Mouse (Mus musculus) MEL (cell line): ENCODE results near the gene Hmcn2. TPM values are rescaled to one million over a fixed set of nuclear protein-coding genes. Genes with fewer than 3 reads are reported as not detected.

Source experiments
- DNase-seq: peaks from one replicate; pipeline ENCODE4 v3.0.0; 2011; ENCODE audit warnings: low read depth, low spot score
- H3K27ac ChIP-seq: 2 replicates; pipeline ENCODE4 v1.5.1; 2012; ENCODE audit warnings: low read depth, mild to moderate bottlenecking, control low read depth, low read length, moderate library complexity; ENCODE audit not compliant: control insufficient read depth
- H3K27me3 ChIP-seq, 2 experiments: fragments of 150-350 bp in 1 of 2; sonication (generic) in 1 of 2; 2 replicates each; pipeline ENCODE4 v1.6.1; 2012; ENCODE audit warnings: low read length in 2 of 2, mild to moderate bottlenecking in 2 of 2, improper control_type of control experiment in 1 of 2, moderate library complexity in 1 of 2; ENCODE audit not compliant: insufficient read depth in 2 of 2, control insufficient read depth in 1 of 2
- H3K36me3 ChIP-seq, 2 experiments: 2 replicates each; pipeline ENCODE4 v1.6.1; 2012 to 2014; ENCODE audit warnings: low read length in 2 of 2, improper control_type of control experiment in 1 of 2, inconsistent platforms in 1 of 2, mild to moderate bottlenecking in 1 of 2; ENCODE audit not compliant: insufficient read depth in 2 of 2, control insufficient read depth in 1 of 2
- H3K4me1 ChIP-seq, 2 experiments: fragments of 150-350 bp in 1 of 2; sonication (generic) in 1 of 2; 2 replicates each; pipeline ENCODE4 v1.6.1; 2012; ENCODE audit warnings: low read length in 2 of 2, improper control_type of control experiment in 1 of 2, mild to moderate bottlenecking in 1 of 2; ENCODE audit not compliant: insufficient read depth in 2 of 2, control insufficient read depth in 1 of 2
- H3K4me3 ChIP-seq, 2 experiments: fragments of 150-350 bp in 1 of 2; sonication (generic) in 1 of 2; 2 replicates each; pipeline ENCODE4 v1.5.1; 2012; ENCODE audit warnings: low read depth in 2 of 2, low read length in 2 of 2, mild to moderate bottlenecking in 2 of 2, moderate library complexity in 2 of 2, control low read depth in 1 of 2, improper control_type of control experiment in 1 of 2; ENCODE audit not compliant: control insufficient read depth in 1 of 2, insufficient read depth in 1 of 2
- H3K79me2 ChIP-seq: 2 replicates; pipeline ENCODE4 v1.6.1; 2012; ENCODE audit warnings: mild to moderate bottlenecking, low read length, moderate library complexity; ENCODE audit not compliant: control insufficient read depth, poor library complexity, insufficient read depth
- H3K9ac ChIP-seq: 2 replicates; pipeline ENCODE4 v1.6.1; 2012; ENCODE audit warnings: low read depth, mild to moderate bottlenecking, control low read depth, low read length, moderate library complexity; ENCODE audit not compliant: control insufficient read depth, poor library complexity, severe bottlenecking
- H3K9me3 ChIP-seq: fragments of 150-350 bp; sonication (generic); replicated peaks from 2 replicates; pipeline ENCODE4 v1.6.1; 2012; ENCODE audit warnings: mild to moderate bottlenecking, low read length, improper control_type of control experiment, moderate library complexity; ENCODE audit not compliant: insufficient read depth
- BHLHE40 ChIP-seq: IDR thresholded peaks from 2 replicates; pipeline ENCODE4 v1.6.1; 2012; ENCODE audit warnings: low read depth, mild to moderate bottlenecking, inconsistent platforms, low read length, improper control_type of control experiment, borderline replicate concordance
- GABPA ChIP-seq: IDR thresholded peaks from 2 replicates; pipeline ENCODE4 v1.6.1; 2012; ENCODE audit warnings: low read depth, mild to moderate bottlenecking, inconsistent platforms, low read length, improper control_type of control experiment, moderate library complexity
- GATA1 ChIP-seq: IDR thresholded peaks from 2 replicates; pipeline ENCODE4 v1.6.1; 2011; ENCODE audit warnings: low read depth, low read length, improper control_type of control experiment
- HCFC1 ChIP-seq: IDR thresholded peaks from 2 replicates; pipeline ENCODE4 v1.6.1; 2012; ENCODE audit warnings: low read depth, mild to moderate bottlenecking, inconsistent platforms, low read length, improper control_type of control experiment, moderate library complexity
- MAFK ChIP-seq: IDR thresholded peaks from 2 replicates; pipeline ENCODE4 v1.6.1; 2011; ENCODE audit warnings: low read depth, mild to moderate bottlenecking, low read length, improper control_type of control experiment, borderline replicate concordance
- MAX ChIP-seq: IDR thresholded peaks from 2 replicates; pipeline ENCODE4 v1.6.1; 2011; ENCODE audit warnings: low read length, improper control_type of control experiment
- MAZ ChIP-seq: IDR thresholded peaks from 2 replicates; pipeline ENCODE4 v1.6.1; 2012; ENCODE audit warnings: low read depth, mild to moderate bottlenecking, inconsistent platforms, low read length, improper control_type of control experiment
- MEF2A ChIP-seq: IDR thresholded peaks from 2 replicates; pipeline ENCODE4 v1.6.1; 2014; ENCODE audit warnings: low read depth, mild to moderate bottlenecking, inconsistent platforms, low read length, improper control_type of control experiment; ENCODE audit not compliant: poor library complexity, insufficient replicate concordance, severe bottlenecking; ENCODE audit errors: extremely low read depth
- MXI1 ChIP-seq: IDR thresholded peaks from 2 replicates; pipeline ENCODE4 v1.6.1; 2011; ENCODE audit warnings: mild to moderate bottlenecking, low read depth, low read length, improper control_type of control experiment
- MYB ChIP-seq: IDR thresholded peaks from 2 replicates; pipeline ENCODE4 v1.6.1; 2011; ENCODE audit warnings: mild to moderate bottlenecking, low read depth, low read length, improper control_type of control experiment
- NELFE ChIP-seq: IDR thresholded peaks from 2 replicates; pipeline ENCODE4 v1.6.1; 2011; ENCODE audit warnings: low read depth, low read length, improper control_type of control experiment
- NRF1 ChIP-seq: IDR thresholded peaks from 2 replicates; pipeline ENCODE4 v1.6.1; 2014; ENCODE audit warnings: low read depth, mild to moderate bottlenecking, inconsistent platforms, low read length, improper control_type of control experiment, moderate library complexity; ENCODE audit not compliant: poor library complexity, insufficient read depth, severe bottlenecking
- POLR2AphosphoS2 ChIP-seq: IDR thresholded peaks from 2 replicates; pipeline ENCODE4 v1.6.1; 2011; ENCODE audit warnings: low read length, improper control_type of control experiment
- POLR2AphosphoS5 ChIP-seq: IDR thresholded peaks from 2 replicates; pipeline ENCODE4 v1.6.1; 2012; ENCODE audit warnings: low read depth, borderline replicate concordance, mild to moderate bottlenecking, inconsistent platforms, low read length, moderate library complexity, mixed read lengths
- RCOR1 ChIP-seq: IDR thresholded peaks from 2 replicates; pipeline ENCODE4 v1.6.1; 2012; ENCODE audit warnings: low read depth, mild to moderate bottlenecking, inconsistent platforms, low read length, improper control_type of control experiment
- UBTF ChIP-seq: IDR thresholded peaks from 2 replicates; pipeline ENCODE4 v1.6.1; 2012; ENCODE audit warnings: low read depth, mild to moderate bottlenecking, inconsistent platforms, low read length, improper control_type of control experiment, moderate library complexity, borderline replicate concordance; ENCODE audit not compliant: insufficient read depth
- USF1 ChIP-seq: IDR thresholded peaks from 2 replicates; pipeline ENCODE4 v1.6.1; 2014; ENCODE audit warnings: low read depth, mild to moderate bottlenecking, inconsistent platforms, low read length, improper control_type of control experiment, moderate library complexity
- USF2 ChIP-seq, 2 experiments: IDR thresholded peaks; 2 replicates each; pipeline ENCODE4 v1.6.1; 2011 to 2012; ENCODE audit warnings: improper control_type of control experiment in 2 of 2, low read length in 2 of 2, borderline replicate concordance in 1 of 2, inconsistent platforms in 1 of 2, low read depth in 1 of 2, mild to moderate bottlenecking in 1 of 2; ENCODE audit not compliant: insufficient read depth in 1 of 2
- ZKSCAN1 ChIP-seq: IDR thresholded peaks from 2 replicates; pipeline ENCODE4 v1.6.1; 2012; ENCODE audit warnings: low read depth, mild to moderate bottlenecking, inconsistent platforms, low read length, improper control_type of control experiment, moderate library complexity
- polyA plus RNA-seq, 2 experiments: library from polyadenylated mRNA; stranded (reverse) in 1 of 2; unstranded in 1 of 2; fragments of >175 nt in 1 of 2; fragments of >200 nt in 1 of 2; gene quantifications; 2 replicates each; pipeline versions ENCODE4 v1.2.1 to v1.2.4; 2012; ENCODE audit warnings: low replicate concordance in 2 of 2, low read depth in 1 of 2; ENCODE audit not compliant: insufficient read length in 2 of 2, insufficient read depth in 1 of 2, missing spikeins in 1 of 2
- total RNA-seq: library from RNA; depleted of rRNA; stranded (reverse); fragments of 300-350 nt; gene quantifications from 2 replicates; pipeline ENCODE4 v1.2.3, GENCODE M21; 2012

Hmcn2 gene
- total and polyA plus RNA-seq, 3 experiments = 0.18 TPM; not detected in 2

- no peak for TF ChIP-seq MYB
- no peak for TF ChIP-seq MAFK
- TF ChIP-seq HCFC1 = no peak
- no peak for TF ChIP-seq USF2 (IDR thresholded peaks at IDR 0.05; ENCODE audit: borderline replicate concordance in 1 of 2, insufficient read depth in 1 of 2, low read depth in 1 of 2, low read length in 2 of 2)
- no peak for TF ChIP-seq NELFE
- TF ChIP-seq USF1 = no peak
- no peak for TF ChIP-seq ZKSCAN1
- TF ChIP-seq NRF1 = no peak
- Histone ChIP-seq H3K9ac (no peak overlapping the region), H3K27me3 (no peaks in the 10 kb centered on the region), H3K4me1 (no peaks in the 10 kb centered on the region), H3K79me2 (no peaks in the 10 kb centered on the region), H3K27ac (no peak overlapping the region), H3K9me3 (no peaks in the 10 kb centered on the region), H3K36me3 (no peaks in the 10 kb centered on the region), H3K4me3 (no peak overlapping the region)
- DNase-seq = no peak
Observed at GRCm38 (mm10) chr2:31268631-31269030, 45.6 kb upstream of the Hmcn2 start.

- no peak overlapping the region for H3K4me3 ChIP-seq
- TF ChIP-seq MAZ (no peak), MYB (no peak), USF1 (no peak), POLR2AphosphoS5 (no peak), MEF2A (no peak)
- TF ChIP-seq, all 39 proteins: peak for 0
- no peaks in the 10 kb centered on the region for H3K4me1 ChIP-seq
- H3K27me3 ChIP-seq = no peaks in the 10 kb centered on the region
- no peak overlapping the region for H3K27ac ChIP-seq
- no peak overlapping the region for H3K9ac ChIP-seq
- no peak for DNase-seq
- no peaks in the 10 kb centered on the region for H3K79me2 ChIP-seq
- H3K9me3 ChIP-seq = no peaks in the 10 kb centered on the region
- H3K36me3 ChIP-seq = no peaks in the 10 kb centered on the region
Observed at GRCm38 (mm10) chr2:31269188-31269587, 45.0 kb upstream of the Hmcn2 start.

GRCm38 (mm10) chr2:31269847-31270246 lies 44.4 kb upstream of the Hmcn2 start:
- Histone ChIP-seq H3K9ac (no peak overlapping the region), H3K9me3 (no peaks in the 10 kb centered on the region), H3K4me1 (no peaks in the 10 kb centered on the region), H3K4me3 (no peak overlapping the region), H3K27ac (no peak overlapping the region), H3K79me2 (no peaks in the 10 kb centered on the region), H3K36me3 (no peaks in the 10 kb centered on the region), H3K27me3 (no peaks in the 10 kb centered on the region)
- TF ChIP-seq RCOR1 = no peak
- TF ChIP-seq BHLHE40 = no peak
- TF ChIP-seq GATA1 = no peak
- TF ChIP-seq POLR2AphosphoS2 = no peak
- no peak for TF ChIP-seq GABPA
- no peak for TF ChIP-seq MXI1
- no peak for TF ChIP-seq MAX
- TF ChIP-seq UBTF = no peak
- no peak for DNase-seq
